Mouse (Mus musculus): Measurements from ENCODE around the gene Aox2. TPM values are rescaled to one million over a fixed set of nuclear protein-coding genes. Genes with fewer than 3 reads are reported as not detected.

The Aox2 gene
- polyA plus RNA-seq, 1 experiment: not detected

DNA sequence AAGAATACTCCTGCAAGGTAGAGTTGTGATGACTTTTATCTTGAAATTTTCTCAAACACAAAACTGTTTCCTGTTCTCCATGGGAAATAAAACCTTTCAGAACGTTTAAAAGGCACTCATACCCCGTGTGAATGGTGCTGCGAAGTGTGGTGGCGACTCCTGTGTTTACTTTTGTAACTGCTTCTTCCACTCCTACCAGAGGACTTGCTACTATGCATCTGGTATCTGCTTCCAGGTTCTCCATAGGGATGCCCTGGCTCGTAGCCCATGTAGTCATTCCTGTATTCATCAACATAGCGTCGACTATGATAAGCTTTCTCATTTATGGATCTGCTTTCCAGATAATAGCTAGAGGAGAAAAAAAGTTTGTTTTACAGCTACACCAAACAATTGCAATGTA lies 142.8 kb downstream of the Aox2 start:
- peaks cover 69% of the 10 kb centered on the region for H3K36me3 ChIP-seq (ENCODE audit: control insufficient read depth)
- no peaks in the 10 kb centered on the region for H3K9me3 ChIP-seq (ENCODE audit: control insufficient read depth, low read length)
- no peaks in the 10 kb centered on the region for H3K27me3 ChIP-seq (ENCODE audit: control insufficient read depth)
- no peak for TF ChIP-seq TAL1 (IDR thresholded peaks at IDR 0.05; ENCODE audit: low read length)
- no peak for TF ChIP-seq GATA1 (IDR thresholded peaks at IDR 0.05; ENCODE audit: low read length)
- H3K4me3 ChIP-seq (replicated peaks): peak overlapping the region; percentile 90
- peaks cover 41% of the 10 kb centered on the region for H3K4me1 ChIP-seq (ENCODE audit: control insufficient read depth)

DNA sequence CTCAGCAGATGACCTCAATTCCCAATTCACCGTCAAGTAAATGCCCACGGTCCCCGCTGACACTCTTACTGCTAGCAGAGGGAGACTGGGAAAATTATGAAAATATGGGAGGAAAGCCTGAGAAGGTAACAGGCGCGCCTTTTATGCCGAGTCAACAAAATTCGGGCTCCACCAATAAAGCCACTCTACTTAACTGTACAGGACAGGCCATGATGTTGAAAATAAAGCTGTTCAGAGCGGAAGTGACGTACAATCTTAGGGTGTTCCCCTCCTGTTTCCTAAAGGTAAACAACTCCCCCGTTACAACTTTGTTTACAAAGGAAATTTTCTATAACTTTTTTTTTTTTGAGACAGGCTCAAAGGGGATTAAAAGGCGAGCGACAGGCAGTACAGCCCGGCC lies 144.8 kb downstream of the Aox2 start:
- Histone ChIP-seq H3K36me3 (ENCODE audit: control insufficient read depth) (peaks cover 50% of the 10 kb centered on the region), H3K9me3 (ENCODE audit: control insufficient read depth, low read length) (no peaks in the 10 kb centered on the region), H3K27me3 (ENCODE audit: control insufficient read depth) (no peaks in the 10 kb centered on the region), H3K4me1 (ENCODE audit: control insufficient read depth) (peaks cover 40% of the 10 kb centered on the region), H3K4me3 (replicated peaks) (peak overlapping the region; percentile 90)
- TF ChIP-seq GATA1 (IDR thresholded peaks at IDR 0.05; ENCODE audit: low read length) (no peak), TAL1 (IDR thresholded peaks at IDR 0.05; ENCODE audit: low read length) (no peak)

DNA sequence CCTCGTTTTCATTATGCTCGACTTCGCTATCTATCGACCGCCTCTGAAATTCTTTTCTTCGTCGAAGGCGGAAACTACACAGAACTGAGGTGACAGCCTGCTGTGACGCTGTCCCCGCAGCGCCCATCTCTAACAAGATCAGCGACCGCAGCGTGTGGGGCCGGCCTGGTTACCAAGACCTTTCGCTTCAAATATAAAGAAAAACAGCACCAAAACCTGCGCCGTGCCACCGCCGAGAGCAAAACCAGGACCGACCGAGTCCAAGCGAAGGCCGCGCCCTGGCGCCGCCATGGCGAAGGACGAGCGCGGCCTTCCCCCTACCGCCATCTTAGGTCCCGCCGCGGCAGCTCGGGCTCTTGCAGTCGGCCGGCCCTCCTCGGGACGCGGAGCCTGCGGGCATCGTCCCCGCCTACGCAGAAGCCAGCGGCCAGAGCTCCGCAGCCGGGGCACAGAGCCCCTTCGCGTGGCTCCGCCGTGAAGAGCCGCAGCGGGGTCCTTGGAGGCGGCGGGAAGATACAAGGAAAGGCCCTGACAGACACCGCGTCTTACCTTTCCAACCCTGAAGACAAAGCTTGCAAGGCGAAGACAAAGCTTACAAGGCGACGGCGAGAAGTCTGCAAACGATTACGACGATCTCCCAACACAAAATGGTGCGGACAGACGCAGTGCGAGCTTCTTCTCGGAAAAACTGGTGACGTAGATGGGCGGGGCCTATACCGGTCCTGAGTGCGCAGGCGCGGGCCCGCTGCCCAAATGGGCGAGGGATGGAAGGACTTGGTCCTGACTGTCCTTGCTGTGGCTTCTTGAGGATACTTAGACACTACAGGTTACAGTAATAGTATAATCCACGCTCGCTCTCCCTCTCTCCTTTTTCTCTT lies 145.5 kb downstream of the Aox2 start, which contains the start of gene Clk1:
TSS of gene Clk1 (minus strand) at position 696 of the 878 bp plus-strand sequence.
- Histone ChIP-seq H3K36me3 (ENCODE audit: control insufficient read depth) (peaks cover 43% of the 10 kb centered on the region), H3K4me1 (ENCODE audit: control insufficient read depth) (peaks cover 37% of the 10 kb centered on the region), H3K4me3 (replicated peaks) (peak within 1 kb of the TSS; percentile 90), H3K27me3 (ENCODE audit: control insufficient read depth) (no peaks in the 10 kb centered on the region), H3K9me3 (ENCODE audit: control insufficient read depth, low read length) (no peaks in the 10 kb centered on the region)
- TF ChIP-seq GATA1 (IDR thresholded peaks at IDR 0.05; ENCODE audit: low read length) (no peak), TAL1 (IDR thresholded peaks at IDR 0.05; ENCODE audit: low read length) (no peak)

DNA sequence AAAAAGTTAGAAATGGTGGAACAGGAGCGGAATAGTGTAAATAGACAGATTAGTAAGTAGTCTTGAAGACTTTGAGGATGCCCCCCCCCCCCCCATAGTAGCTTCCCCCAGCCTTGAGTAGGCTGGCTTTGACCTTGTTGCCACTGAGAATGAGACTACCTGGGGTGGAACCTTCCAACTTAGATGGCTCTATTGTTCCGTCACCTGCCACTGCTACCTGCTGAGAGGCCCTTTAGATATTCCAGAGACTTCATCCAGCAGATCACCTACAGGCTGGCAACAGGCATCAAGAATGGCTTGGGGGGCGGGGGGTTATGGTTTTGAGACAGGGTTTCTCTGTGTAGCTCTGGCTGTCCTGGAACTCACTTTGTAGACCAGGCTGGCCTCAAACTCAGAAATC lies 146.4 kb downstream of the Aox2 start:
- H3K9me3 ChIP-seq (ENCODE audit: control insufficient read depth, low read length): no peaks in the 10 kb centered on the region
- no peaks in the 10 kb centered on the region for H3K27me3 ChIP-seq (ENCODE audit: control insufficient read depth)
- TF ChIP-seq TAL1 (IDR thresholded peaks at IDR 0.05; ENCODE audit: low read length) (no peak), GATA1 (IDR thresholded peaks at IDR 0.05; ENCODE audit: low read length) (no peak)
- peaks cover 34% of the 10 kb centered on the region for H3K36me3 ChIP-seq (ENCODE audit: control insufficient read depth)
- peaks cover 35% of the 10 kb centered on the region for H3K4me1 ChIP-seq (ENCODE audit: control insufficient read depth)
- peak overlapping the region; percentile 90 for H3K4me3 ChIP-seq (replicated peaks)

Other genes with a start within 250 kb of the Aox2 start
- not detected in 2 replicates for gene Aox1, start 248.4 kb upstream of the Aox2 start, polyA plus RNA-seq (2012)
- gene Aox3, start 165.2 kb upstream of the Aox2 start, polyA plus RNA-seq (2012): not detected in 2 replicates
- not detected in 2 replicates for gene Aox4, start 67.9 kb upstream of the Aox2 start, polyA plus RNA-seq (2012)
- 0.15 and 0.30 TPM in 2 replicates for gene Bzw1, start 114.6 kb downstream of the Aox2 start, polyA plus RNA-seq (2012)
- 1.5 and 2.9 TPM in 2 replicates for gene Clk1, start 145.7 kb downstream of the Aox2 start, polyA plus RNA-seq (2012)
- gene Nif3l1, start 166.8 kb downstream of the Aox2 start, polyA plus RNA-seq (2012): 0.08 and 0.25 TPM in 2 replicates
- gene Ppil3, start 167.2 kb downstream of the Aox2 start, polyA plus RNA-seq (2012): 0.40 and 0.43 TPM in 2 replicates
- gene Orc2, start 226.8 kb downstream of the Aox2 start, polyA plus RNA-seq (2012): 2.7 and 2.8 TPM in 2 replicates